Mouse (Mus musculus): ENCODE results near the gene Gpr141. TPM values are rescaled to one million over a fixed set of nuclear protein-coding genes. Genes with fewer than 3 reads are reported as not detected.
"Not testable (repeated sequence)": the region's sequence is repeated elsewhere in the genome, so short reads cannot be mapped to it uniquely, and the experiment has no call there.

The Gpr141 gene
- polyA plus RNA-seq, 1 experiment from 2014 or later: 0.47 TPM

GRCm38 (mm10) chr13:19828095-19828494, 4.0 kb upstream of the Gpr141 start:
- no peak overlapping the region for H3K4me2 ChIP-seq (ENCODE audit: low read depth, low read length)
- no peak overlapping the region for H3K27ac ChIP-seq (replicated peaks; ENCODE audit: low read depth, low read length)
- no peaks in the 10 kb centered on the region for H3K27me3 ChIP-seq (replicated peaks; ENCODE audit: control insufficient read depth, insufficient read depth, low read length)
- no peaks in the 10 kb centered on the region for H3K9me3 ChIP-seq (ENCODE audit: control insufficient read depth, low read length)
- no peaks in the 10 kb centered on the region for H3K36me3 ChIP-seq (ENCODE audit: control insufficient read depth, insufficient read depth, low read length)
- no peaks in the 10 kb centered on the region for H3K4me1 ChIP-seq (ENCODE audit: control insufficient read depth, insufficient read depth, low read length)
- H3K9ac ChIP-seq (ENCODE audit: low read depth, low read length): no peak overlapping the region
- WGBS: 81% methylated on average over 2 of the region's 2 CpGs
- no peak for DNase-seq (ENCODE audit: low spot score)
- H3K4me3 ChIP-seq (ENCODE audit: low read depth, low read length): no peak overlapping the region
- ATAC-seq (ENCODE audit: low read depth): no peak

DNA sequence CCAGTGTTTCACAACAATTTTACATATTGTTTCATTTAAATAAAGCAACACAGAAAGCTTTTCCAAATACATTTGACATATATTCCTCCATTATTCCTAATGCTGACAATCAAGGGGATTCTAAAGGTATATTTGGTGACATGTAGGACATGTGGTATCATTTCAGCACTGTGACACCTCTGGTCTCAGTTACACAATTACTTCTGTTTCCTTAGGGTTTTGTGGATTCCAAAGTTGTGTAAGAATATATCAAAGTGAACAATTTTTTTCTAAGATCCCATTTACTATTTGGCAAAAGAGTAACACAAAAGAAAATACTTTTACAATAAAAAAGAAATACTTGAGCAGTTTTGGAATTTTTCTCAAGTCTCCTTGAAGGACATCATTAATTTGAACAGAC, 2.4 kb downstream of the Gpr141 start:
- no peak for ATAC-seq (ENCODE audit: low read depth)
- H3K9ac ChIP-seq (ENCODE audit: low read depth, low read length): no peak overlapping the region
- no peaks in the 10 kb centered on the region for H3K4me1 ChIP-seq (ENCODE audit: control insufficient read depth, insufficient read depth, low read length)
- no peak overlapping the region for H3K27ac ChIP-seq (replicated peaks; ENCODE audit: low read depth, low read length)
- H3K36me3 ChIP-seq (ENCODE audit: control insufficient read depth, insufficient read depth, low read length): no peaks in the 10 kb centered on the region
- no peak overlapping the region for H3K4me3 ChIP-seq (ENCODE audit: low read depth, low read length)
- no peak overlapping the region for H3K4me2 ChIP-seq (ENCODE audit: low read depth, low read length)
- no peaks in the 10 kb centered on the region for H3K27me3 ChIP-seq (replicated peaks; ENCODE audit: control insufficient read depth, insufficient read depth, low read length)
- no peak for DNase-seq (ENCODE audit: low spot score)
- H3K9me3 ChIP-seq (ENCODE audit: control insufficient read depth, low read length): no peaks in the 10 kb centered on the region

DNA sequence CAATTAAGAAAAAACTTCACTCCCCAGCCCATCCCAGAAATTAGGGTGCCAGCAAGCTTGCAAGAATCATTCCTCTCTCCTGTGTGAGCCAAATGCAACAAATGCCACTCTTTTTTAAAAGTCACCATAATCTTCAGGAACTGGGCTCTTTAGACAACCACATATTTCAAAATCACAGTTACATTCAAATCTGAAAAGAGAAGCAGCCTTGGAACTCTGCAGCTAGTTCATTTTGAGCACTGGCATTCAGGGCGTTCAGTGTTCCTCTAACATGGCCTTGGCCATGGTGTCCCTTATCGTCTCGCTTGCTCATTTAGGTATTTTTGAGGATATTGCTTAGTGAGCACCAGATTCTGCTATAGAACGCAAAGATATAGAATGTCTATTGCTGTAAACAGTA, 4.1 kb downstream of the Gpr141 start:
- Histone ChIP-seq H3K9me3 (ENCODE audit: control insufficient read depth, low read length) (no peaks in the 10 kb centered on the region), H3K27me3 (replicated peaks; ENCODE audit: control insufficient read depth, insufficient read depth, low read length) (no peaks in the 10 kb centered on the region), H3K4me1 (ENCODE audit: control insufficient read depth, insufficient read depth, low read length) (no peaks in the 10 kb centered on the region), H3K9ac (ENCODE audit: low read depth, low read length) (no peak overlapping the region), H3K27ac (replicated peaks; ENCODE audit: low read depth, low read length) (no peak overlapping the region), H3K4me2 (ENCODE audit: low read depth, low read length) (no peak overlapping the region), H3K36me3 (ENCODE audit: control insufficient read depth, insufficient read depth, low read length) (no peaks in the 10 kb centered on the region), H3K4me3 (ENCODE audit: low read depth, low read length) (no peak overlapping the region)
- DNase-seq (ENCODE audit: low spot score) (no peak), ATAC-seq (ENCODE audit: low read depth) (no peak)
- 92% methylated on average over 4 of the region's 4 CpGs for WGBS

DNA sequence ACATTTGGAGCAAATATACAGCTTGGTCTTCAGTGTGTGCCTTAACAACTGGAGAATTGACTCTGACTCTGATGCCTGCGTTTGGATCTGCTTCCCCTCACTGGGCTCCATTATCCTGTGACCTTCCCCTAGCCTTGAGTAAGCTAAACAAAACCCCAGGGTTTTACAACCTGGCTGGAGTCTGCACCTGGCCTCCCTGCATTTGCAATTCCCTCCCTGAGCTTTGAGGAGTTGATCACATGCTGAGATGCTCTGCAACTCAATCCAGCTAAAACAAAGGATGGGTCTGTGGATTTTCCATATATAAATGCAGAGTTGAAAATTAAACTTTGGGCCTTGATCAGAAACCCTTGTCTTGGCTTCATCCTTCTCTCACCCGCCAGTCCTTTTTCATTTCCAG, 4.8 kb downstream of the Gpr141 start:
- Histone ChIP-seq H3K9me3 (ENCODE audit: control insufficient read depth, low read length) (no peaks in the 10 kb centered on the region), H3K27me3 (replicated peaks; ENCODE audit: control insufficient read depth, insufficient read depth, low read length) (no peaks in the 10 kb centered on the region), H3K4me2 (ENCODE audit: low read depth, low read length) (no peak overlapping the region), H3K4me3 (ENCODE audit: low read depth, low read length) (no peak overlapping the region), H3K9ac (ENCODE audit: low read depth, low read length) (no peak overlapping the region), H3K27ac (replicated peaks; ENCODE audit: low read depth, low read length) (no peak overlapping the region), H3K4me1 (ENCODE audit: control insufficient read depth, insufficient read depth, low read length) (no peaks in the 10 kb centered on the region), H3K36me3 (ENCODE audit: control insufficient read depth, insufficient read depth, low read length) (no peaks in the 10 kb centered on the region)
- no peak for DNase-seq (ENCODE audit: low spot score)
- ATAC-seq (ENCODE audit: low read depth): no peak
- WGBS: 43% methylated on average over 2 of the region's 2 CpGs

DNA sequence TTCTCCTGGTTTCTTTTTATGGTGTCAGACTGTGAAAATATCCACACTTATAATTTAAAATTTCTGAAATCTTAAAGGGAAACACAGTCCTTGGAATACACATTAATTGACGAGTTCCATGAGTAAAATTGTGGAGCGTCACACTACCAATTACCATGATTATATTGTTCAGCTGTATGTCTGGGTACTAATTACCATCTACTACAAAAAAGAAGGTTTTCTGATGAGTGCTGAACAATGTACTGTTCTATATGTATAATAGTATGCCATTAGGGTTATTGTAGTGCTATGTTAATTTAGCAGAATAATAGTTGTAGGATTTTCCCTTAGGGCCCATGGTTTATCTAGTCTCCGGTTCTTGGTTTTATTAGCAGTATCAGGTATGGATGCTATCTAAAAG, 29.1 kb downstream of the Gpr141 start:
- Histone ChIP-seq H3K9me3 (ENCODE audit: control insufficient read depth, low read length) (no peaks in the 10 kb centered on the region), H3K27ac (replicated peaks; ENCODE audit: low read depth, low read length) (no peak overlapping the region), H3K9ac (ENCODE audit: low read depth, low read length) (no peak overlapping the region), H3K4me2 (ENCODE audit: low read depth, low read length) (no peak overlapping the region), H3K27me3 (replicated peaks; ENCODE audit: control insufficient read depth, insufficient read depth, low read length) (no peaks in the 10 kb centered on the region), H3K36me3 (ENCODE audit: control insufficient read depth, insufficient read depth, low read length) (no peaks in the 10 kb centered on the region), H3K4me1 (ENCODE audit: control insufficient read depth, insufficient read depth, low read length) (no peaks in the 10 kb centered on the region), H3K4me3 (ENCODE audit: low read depth, low read length) (no peak overlapping the region)
- 89% methylated on average over 3 of the region's 3 CpGs for WGBS
- no peak for ATAC-seq (ENCODE audit: low read depth)
- no peak for DNase-seq (ENCODE audit: low spot score)

DNA sequence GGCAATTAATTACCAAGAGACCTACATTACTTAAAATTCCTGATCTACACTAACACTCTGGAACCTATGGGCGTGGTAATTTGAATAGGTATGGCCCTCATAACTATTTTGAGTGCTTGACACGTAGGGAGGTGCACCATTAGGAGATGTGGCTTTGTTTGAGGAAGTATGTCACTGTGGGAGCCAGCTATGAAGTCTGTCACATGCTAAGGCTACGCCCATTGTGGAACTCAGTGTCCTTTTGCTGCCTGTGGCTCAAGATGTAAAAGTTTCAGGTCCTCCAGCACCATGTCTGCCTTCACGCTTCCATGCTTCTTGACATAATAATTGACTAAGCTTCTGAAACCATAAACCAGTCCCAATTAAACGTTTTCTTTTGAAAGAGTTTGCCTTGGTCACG, 29.6 kb downstream of the Gpr141 start:
- Histone ChIP-seq H3K9ac (ENCODE audit: low read depth, low read length) (no peak overlapping the region), H3K36me3 (ENCODE audit: control insufficient read depth, insufficient read depth, low read length) (no peaks in the 10 kb centered on the region), H3K4me1 (ENCODE audit: control insufficient read depth, insufficient read depth, low read length) (no peaks in the 10 kb centered on the region), H3K27me3 (replicated peaks; ENCODE audit: control insufficient read depth, insufficient read depth, low read length) (no peaks in the 10 kb centered on the region), H3K4me2 (ENCODE audit: low read depth, low read length) (no peak overlapping the region), H3K27ac (replicated peaks; ENCODE audit: low read depth, low read length) (no peak overlapping the region), H3K4me3 (ENCODE audit: low read depth, low read length) (no peak overlapping the region), H3K9me3 (ENCODE audit: control insufficient read depth, low read length) (no peaks in the 10 kb centered on the region)
- no peak for ATAC-seq (ENCODE audit: low read depth)
- 72% methylated on average over 6 of the region's 6 CpGs for WGBS
- DNase-seq (ENCODE audit: low spot score): no peak

- Histone ChIP-seq H3K9ac (ENCODE audit: low read depth, low read length) (no peak overlapping the region), H3K4me2 (ENCODE audit: low read depth, low read length) (no peak overlapping the region)
Measured at GRCm38 (mm10) chr13:19793761-19794160, 30.3 kb downstream of the Gpr141 start.

DNA sequence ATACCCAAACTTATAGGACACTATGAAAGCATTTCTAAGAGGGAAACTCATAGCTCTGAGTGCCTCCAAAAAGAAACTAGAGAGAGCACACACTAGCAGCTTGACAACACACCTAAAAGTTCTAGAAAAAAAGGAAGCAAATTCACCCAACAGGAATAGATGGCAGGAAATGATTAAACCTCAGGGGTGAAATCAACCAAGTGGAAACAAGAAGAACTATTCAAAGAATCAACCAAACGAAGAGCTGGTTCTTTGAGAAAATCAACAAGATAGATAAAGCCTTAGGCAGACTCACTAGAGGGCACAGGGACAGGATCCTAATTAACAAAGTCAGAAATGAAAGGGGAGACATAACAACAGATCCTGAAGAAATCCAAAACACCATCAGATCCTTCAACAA, 36.1 kb downstream of the Gpr141 start:
- not testable (repeated sequence) for H3K4me1 ChIP-seq (ENCODE audit: control insufficient read depth, insufficient read depth, low read length); H3K4me3 ChIP-seq (ENCODE audit: low read depth, low read length); H3K27me3 ChIP-seq (replicated peaks; ENCODE audit: control insufficient read depth, insufficient read depth, low read length); H3K9me3 ChIP-seq (ENCODE audit: control insufficient read depth, low read length); H3K4me2 ChIP-seq (ENCODE audit: low read depth, low read length); H3K36me3 ChIP-seq (ENCODE audit: control insufficient read depth, insufficient read depth, low read length); DNase-seq (ENCODE audit: low spot score); ATAC-seq (ENCODE audit: low read depth); H3K9ac ChIP-seq (ENCODE audit: low read depth, low read length); H3K27ac ChIP-seq (replicated peaks; ENCODE audit: low read depth, low read length)
- whole genome bisulfite sequencing: 51% methylated on average over 1 of the region's 1 CpGs

More at GRCm38 (mm10) chr13:19793761-19794160, 30.3 kb downstream of the Gpr141 start:
- Histone ChIP-seq H3K27me3 (replicated peaks; ENCODE audit: control insufficient read depth, insufficient read depth, low read length) (no peaks in the 10 kb centered on the region), H3K4me1 (ENCODE audit: control insufficient read depth, insufficient read depth, low read length) (no peaks in the 10 kb centered on the region), H3K36me3 (ENCODE audit: control insufficient read depth, insufficient read depth, low read length) (no peaks in the 10 kb centered on the region), H3K9me3 (ENCODE audit: control insufficient read depth, low read length) (no peaks in the 10 kb centered on the region), H3K4me3 (ENCODE audit: low read depth, low read length) (no peak overlapping the region), H3K27ac (replicated peaks; ENCODE audit: low read depth, low read length) (no peak overlapping the region)
- WGBS: 77% methylated on average over 4 of the region's 4 CpGs
- DNase-seq (ENCODE audit: low spot score) (no peak), ATAC-seq (ENCODE audit: low read depth) (no peak)

- Histone ChIP-seq H3K4me3 (ENCODE audit: low read depth, low read length) (no peak overlapping the region), H3K9ac (ENCODE audit: low read depth, low read length) (no peak overlapping the region), H3K4me2 (ENCODE audit: low read depth, low read length) (no peak overlapping the region), H3K9me3 (ENCODE audit: control insufficient read depth, low read length) (no peaks in the 10 kb centered on the region), H3K27ac (replicated peaks; ENCODE audit: low read depth, low read length) (no peak overlapping the region), H3K4me1 (ENCODE audit: control insufficient read depth, insufficient read depth, low read length) (no peaks in the 10 kb centered on the region), H3K36me3 (ENCODE audit: control insufficient read depth, insufficient read depth, low read length) (no peaks in the 10 kb centered on the region), H3K27me3 (replicated peaks; ENCODE audit: control insufficient read depth, insufficient read depth, low read length) (no peaks in the 10 kb centered on the region)
- ATAC-seq (ENCODE audit: low read depth) (no peak), DNase-seq (ENCODE audit: low spot score) (no peak)
- 74% methylated on average over 1 of the region's 1 CpGs for WGBS
Measured at GRCm38 (mm10) chr13:19770163-19770562, 53.9 kb downstream of the Gpr141 start.

Measured in embryonic facial prominence, embryonic 14.5 days (tissue).